Mouse (Mus musculus): ENCODE results near the gene Arhgap8.
"Not testable (repeated sequence)": the region's sequence is repeated elsewhere in the genome, so short reads cannot be mapped to it uniquely, and the experiment has no call there.

The Arhgap8 gene

GRCm38 (mm10) chr15:84697611-84698011 lies 22.2 kb upstream of the Arhgap8 start:
- no peak for DNase-seq (ENCODE audit: low read depth)

DNA sequence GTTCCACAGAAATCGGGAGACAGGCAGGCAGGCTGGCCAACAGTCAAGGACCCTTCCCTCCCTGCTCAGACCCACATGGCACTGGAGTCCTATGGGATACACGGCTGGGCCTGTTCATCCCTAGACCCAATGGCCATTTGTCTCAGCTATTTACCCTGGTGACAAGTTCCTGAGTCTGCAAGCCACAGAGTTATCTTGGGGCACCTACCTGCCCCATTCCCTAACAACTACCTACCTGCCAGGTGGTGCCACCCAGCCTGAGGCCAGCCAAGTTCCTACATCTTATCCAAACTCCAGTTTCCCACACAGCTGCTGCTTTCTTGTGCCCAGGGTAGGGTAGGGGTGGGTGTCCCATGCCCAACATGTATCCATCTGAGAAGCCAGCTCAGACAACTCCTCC lies 21.7 kb upstream of the Arhgap8 start:
- DNase-seq (ENCODE audit: low read depth), result no peak

DNA sequence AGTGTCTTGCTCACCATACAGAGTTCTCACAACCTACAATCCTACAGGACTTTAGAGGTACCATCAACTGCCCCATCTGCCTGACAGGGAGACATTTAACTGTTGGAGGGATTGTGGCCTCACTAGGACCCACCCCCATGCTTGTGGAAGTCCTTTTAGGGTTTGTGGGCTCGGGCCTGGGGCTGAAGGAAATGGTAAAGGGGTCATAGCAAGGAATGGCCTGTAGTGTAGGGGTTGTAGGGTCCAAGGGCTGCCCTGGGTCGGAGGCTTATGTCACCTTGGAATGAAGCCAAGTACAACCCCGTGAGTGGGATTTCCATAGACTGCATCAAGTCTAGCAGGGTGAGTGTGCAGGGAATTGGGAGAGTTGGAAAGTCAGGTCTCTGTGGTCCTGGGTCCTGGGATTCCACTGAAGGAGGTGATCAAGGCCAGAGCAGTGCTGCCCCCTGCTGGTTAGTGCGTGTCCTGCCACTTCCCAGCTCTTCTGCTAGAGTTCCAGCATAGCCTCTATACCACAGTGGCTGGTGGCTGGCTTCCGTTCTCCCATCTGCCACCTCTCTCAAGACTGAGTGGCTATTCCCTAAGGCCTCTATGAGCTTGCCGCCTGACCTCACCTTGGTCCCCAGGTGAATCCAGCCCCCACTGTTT lies 19.6 kb upstream of the Arhgap8 start:
- no peak for DNase-seq (ENCODE audit: low read depth)

- no peak for DNase-seq (ENCODE audit: low read depth)
Observed at GRCm38 (mm10) chr15:84701947-84702346, 17.9 kb upstream of the Arhgap8 start.

DNA sequence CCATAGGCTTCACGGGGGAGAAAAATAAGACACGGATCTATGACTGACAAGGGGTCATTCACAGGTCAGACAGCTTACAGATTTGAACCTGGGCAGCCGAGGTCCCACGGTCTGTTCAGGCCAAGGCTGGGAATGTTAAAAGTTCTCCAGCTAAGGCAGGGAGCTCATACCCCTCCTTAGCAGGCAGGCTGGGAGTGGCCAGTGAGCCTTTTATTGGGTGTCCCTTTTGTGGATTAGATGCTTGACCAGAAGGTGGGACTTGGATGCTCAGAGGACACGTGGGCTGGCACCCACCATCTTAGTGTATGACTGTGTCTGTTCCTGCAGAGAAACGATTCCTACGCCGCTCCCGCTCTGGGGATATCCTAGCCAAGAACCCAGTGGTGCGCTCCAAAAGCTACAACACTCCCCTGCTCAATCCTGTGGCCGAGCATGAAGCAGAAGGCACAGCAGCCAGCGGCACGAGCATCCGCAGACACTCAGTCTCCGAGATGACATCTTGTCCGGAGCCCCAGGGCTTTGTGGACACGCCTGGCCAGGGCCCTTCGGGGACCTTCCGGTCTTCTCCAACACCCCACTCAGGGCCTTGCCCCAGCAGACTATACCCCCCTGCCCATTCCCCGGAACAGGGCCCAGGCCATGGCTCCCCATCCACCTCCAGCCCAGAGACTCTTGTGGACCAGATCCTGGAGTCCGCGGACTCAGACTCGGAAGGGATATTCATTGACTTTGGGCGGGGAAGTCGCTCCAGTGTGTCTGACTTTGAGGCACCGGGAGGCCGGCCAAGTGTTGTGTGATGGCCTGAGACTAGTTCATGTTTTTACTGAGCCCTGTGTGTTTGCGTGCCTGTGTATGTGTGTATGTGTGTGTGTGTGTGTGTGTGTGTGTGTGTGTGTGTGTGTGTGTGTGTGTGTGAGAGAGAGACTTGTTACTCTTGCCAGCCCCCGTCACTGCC lies 17.2 kb upstream of the Arhgap8 start:
- DNase-seq (ENCODE audit: low read depth), result no peak

DNA sequence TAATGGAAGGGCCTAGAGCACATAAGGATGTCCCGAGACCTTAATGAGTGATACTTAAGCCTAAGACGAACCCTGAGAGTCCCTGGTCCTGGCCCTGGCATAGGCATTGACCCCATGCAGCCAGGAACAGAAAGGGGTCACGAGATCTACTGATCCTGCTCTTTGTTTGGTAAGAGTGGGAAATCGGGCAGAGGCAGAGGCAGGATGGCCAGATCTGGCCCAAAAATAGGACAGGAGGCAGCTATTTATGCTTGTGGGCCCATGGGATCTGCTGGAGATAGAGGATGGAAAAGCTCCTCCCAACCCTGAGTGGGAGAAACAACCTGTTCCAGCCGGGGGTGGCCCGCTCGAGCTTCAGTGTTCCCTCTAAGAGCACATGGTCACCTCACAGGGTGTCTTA lies 15.9 kb upstream of the Arhgap8 start:
- no peak for DNase-seq (ENCODE audit: low read depth)

- no peak for DNase-seq (ENCODE audit: low read depth)
Observed at GRCm38 (mm10) chr15:84705351-84705901, 14.4 kb upstream of the Arhgap8 start.

GRCm38 (mm10) chr15:84706983-84707619 lies 12.8 kb upstream of the Arhgap8 start:
- DNase-seq (ENCODE audit: low read depth), result no peak

DNA sequence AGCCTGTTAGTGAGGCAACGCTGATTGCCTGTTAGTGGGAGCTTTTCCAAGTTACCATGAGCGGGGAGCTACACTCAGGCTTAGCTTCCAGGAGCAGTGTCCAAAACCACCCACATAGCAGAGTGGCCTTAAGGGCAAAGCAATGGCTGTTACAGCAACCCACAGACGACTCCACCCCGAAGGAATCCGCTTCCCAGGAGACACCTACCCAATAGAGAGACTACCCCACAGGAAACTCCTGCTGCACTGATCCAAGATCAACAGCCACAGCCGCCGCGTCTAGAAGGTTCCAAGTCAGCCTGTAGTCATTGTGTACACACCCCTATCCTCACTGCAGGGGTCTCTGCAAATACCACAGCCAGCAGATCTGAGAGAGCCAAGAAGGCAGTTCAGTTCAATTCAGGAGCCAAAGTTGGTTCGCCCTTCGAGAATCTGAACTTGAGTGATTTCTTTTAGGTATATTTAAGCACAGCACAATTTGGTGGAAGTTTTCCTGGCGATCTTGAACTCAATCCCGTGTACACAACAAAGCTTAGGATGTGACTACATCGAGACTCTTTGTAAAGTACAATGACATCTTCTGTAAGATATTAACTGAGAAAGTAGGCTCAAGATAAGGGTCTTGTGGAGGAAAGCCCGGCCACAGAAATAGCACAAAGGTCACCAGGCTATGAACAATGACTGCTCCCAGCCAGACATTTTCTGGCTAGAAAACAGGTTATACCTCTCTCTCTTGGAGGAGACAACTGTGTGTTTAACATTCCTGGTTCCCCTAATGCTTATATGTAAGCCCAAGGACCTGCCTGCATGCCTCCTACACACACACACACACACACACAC lies 7.1 kb upstream of the Arhgap8 start:
- DNase-seq (ENCODE audit: low read depth), result peak; percentile 71

- DNase-seq (ENCODE audit: low read depth), result no peak
Observed at GRCm38 (mm10) chr15:84714730-84715129, 5.1 kb upstream of the Arhgap8 start.

DNA sequence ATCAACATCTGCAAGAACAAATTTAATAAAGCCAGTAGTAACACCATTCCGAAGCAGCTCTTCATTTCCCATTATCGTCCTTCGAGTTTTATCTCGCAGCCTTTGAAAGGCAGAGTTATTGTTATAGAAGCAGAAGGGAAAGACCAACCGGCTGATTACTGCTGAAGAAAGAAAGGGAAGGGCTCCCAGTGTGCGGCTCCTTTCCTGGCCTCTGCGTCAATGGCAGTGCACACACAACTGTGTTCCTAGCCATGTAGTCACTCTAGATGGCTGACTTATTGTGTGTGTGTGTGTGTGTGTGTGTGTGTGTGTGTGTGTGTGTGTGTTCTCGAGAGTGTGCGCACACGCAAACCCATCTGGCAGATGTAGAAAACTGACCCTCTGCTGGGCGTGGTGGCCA lies 4.7 kb upstream of the Arhgap8 start:
- no peak for DNase-seq (ENCODE audit: low read depth)

DNA sequence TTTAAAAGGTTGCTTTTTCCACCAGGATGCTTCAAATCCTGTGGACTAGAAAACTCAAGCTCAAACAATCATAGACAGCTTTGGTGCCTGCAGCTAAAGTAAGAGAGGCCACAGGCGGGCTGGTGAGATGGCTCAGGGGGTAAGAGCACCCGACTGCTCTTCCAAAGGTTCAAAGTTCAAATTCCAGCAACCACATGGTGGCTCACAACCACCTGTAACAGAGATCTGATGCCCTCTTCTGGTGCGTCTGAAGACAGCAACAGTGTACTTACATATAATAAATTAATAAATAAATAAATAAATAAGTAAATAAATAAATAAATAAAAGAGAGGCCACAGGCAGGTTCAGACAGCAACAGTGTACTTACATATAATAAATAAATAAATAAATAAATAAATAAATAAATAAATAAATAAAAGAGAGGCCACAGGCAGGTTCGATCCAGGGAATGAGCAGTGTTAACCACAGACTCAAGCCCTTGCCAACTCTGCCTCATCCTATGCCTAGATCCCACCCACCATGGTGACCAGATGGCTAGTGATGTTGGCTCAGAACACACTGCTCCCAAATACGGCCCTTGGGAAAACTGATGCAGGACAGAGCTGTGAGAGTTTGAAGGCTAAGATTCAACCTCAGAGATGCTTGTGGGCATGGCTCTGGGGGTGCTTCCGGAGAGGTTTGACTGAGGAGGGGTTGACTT lies 2.1 kb upstream of the Arhgap8 start:
- DNase-seq (ENCODE audit: low read depth), result not testable (repeated sequence)

DNA sequence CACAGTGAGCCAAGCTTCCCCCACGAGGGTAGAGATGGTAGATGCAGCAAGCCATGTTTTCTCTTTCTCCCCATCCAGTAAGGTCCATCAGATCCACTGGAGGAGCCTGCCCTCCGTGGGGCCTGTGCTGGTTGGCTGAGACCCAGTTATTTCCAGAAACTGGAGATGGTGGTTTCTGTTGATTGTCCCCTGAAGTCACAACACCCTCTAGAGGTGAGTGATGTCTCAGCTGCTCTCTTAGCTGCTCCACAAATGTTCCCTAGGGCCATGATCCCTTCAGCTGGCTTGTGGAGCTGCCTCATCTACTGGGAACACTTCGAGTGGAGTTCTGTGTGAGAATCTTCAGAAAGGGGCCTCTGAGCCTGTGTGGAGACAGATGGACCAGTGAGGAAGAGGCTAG lies 1.1 kb upstream of the Arhgap8 start:
- DNase-seq (ENCODE audit: low read depth), result no peak

DNA sequence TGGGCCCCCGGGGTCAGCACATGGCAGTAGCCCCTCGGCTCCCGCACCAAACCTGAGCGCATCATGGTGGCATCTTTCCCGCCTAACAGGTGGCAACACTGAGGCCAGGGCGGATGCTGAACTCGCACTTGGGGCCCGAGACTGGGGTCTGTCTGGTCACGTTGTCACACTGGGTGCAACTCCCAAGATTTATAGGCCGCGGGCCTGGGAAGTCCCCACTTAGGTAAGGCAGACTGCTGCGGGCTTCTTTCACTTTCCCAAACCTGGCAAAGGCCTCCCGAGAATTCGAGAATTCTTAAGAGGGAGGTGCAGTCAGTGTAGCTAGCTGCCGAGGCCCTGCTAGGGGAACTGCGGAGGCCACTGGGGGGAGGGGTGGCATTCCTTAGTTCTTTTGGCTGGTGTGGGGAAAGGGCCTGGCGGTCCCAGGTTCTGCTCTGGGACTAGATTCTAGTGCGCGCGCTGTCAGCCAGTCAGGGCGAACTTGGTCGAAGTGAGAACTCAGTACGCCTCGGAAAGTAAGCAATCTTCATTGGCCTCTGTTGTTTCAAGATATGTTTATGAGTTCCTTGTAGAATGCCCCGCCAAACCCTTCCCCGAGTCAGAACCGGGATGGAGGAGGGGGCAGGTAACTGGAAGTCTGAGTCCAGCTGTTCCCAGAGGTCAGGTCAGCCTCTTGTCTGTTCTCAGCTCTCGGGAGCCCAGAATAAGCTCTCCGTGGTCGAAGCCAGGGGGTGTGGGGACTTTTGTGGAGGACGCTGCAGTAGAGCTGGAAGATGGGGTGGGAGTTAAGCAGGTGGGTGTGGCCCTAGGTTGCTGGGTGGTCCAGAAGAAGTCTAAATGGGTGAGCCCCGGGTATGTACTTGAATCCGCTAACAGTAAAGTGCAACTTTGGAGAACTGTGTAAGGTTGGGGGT lies 696 bp downstream of the Arhgap8 start:
- DNase-seq (ENCODE audit: low read depth), result no peak

- DNase-seq (ENCODE audit: low read depth), result not testable (repeated sequence)
Observed at GRCm38 (mm10) chr15:84723656-84724055, 3.8 kb downstream of the Arhgap8 start.

- no peak for DNase-seq (ENCODE audit: low read depth)
Observed at GRCm38 (mm10) chr15:84724199-84724598, 4.3 kb downstream of the Arhgap8 start.

DNA sequence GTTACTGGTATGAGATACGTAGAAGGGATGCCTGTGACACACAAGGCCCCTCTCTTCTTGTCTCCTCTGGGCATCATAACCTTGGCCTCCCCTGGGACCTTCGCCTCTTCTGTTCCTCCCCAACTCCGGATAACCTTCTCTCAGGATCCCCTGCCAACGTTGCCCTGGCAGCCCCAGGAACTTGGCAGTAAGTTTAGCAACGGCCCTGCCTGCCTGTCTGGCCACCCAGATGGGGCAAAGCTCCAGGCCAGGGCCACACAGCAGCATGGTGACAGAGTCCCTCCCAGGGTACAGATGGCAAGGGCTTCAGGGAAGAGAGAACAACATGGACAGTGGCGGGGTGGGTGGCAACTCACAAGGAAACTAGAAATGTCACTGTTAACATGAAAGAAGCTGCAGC lies 9.8 kb downstream of the Arhgap8 start:
- no peak for DNase-seq (ENCODE audit: low read depth)

- no peak for DNase-seq (ENCODE audit: low read depth)
Observed at GRCm38 (mm10) chr15:84730893-84731292, 11.0 kb downstream of the Arhgap8 start.

GRCm38 (mm10) chr15:84731676-84732424 lies 12.0 kb downstream of the Arhgap8 start:
- DNase-seq (ENCODE audit: low read depth), result no peak

All from fibroblast of lung, adult 2 months (primary cell).